Mouse (Mus musculus) heart, embryonic 16.5 days (tissue): ENCODE results near the gene Slc38a8. TPM values are rescaled to one million over a fixed set of nuclear protein-coding genes. Genes with fewer than 3 reads are reported as not detected.

Source experiments
- ATAC-seq: fragments of 200-750 bp; cut with Nextera tagmentation; replicated peaks from 2 replicates; pipeline ENCODE4 v1.8.0; 2017; ENCODE audit warnings: moderate number of reproducible peaks; ENCODE audit not compliant: insufficient read depth, low FRiP score; ENCODE audit errors: extremely low read depth
- H3K27ac ChIP-seq: fragments of 300-500 bp; sonication (generic); 2 replicates; pipeline ENCODE4 v1.5.1; 2014; ENCODE audit warnings: mild to moderate bottlenecking, low read length, control low read depth, moderate library complexity
- H3K27me3 ChIP-seq: fragments of 300-500 bp; sonication (generic); 2 replicates; pipeline ENCODE4 v1.6.1; 2014; ENCODE audit warnings: low read length, mixed read lengths; ENCODE audit not compliant: control insufficient read depth, insufficient read depth
- H3K36me3 ChIP-seq: fragments of 300-500 bp; sonication (generic); 2 replicates; pipeline ENCODE4 v1.6.1; 2014; ENCODE audit not compliant: control insufficient read depth, insufficient read depth
- H3K4me1 ChIP-seq: fragments of 300-500 bp; sonication (generic); 2 replicates; pipeline ENCODE4 v1.6.1; 2014; ENCODE audit warnings: low read length, mixed read lengths; ENCODE audit not compliant: control insufficient read depth, insufficient read depth
- H3K4me2 ChIP-seq: fragments of 300-500 bp; sonication (generic); 2 replicates; pipeline ENCODE4 v1.6.1; 2014; ENCODE audit warnings: low read depth, mild to moderate bottlenecking, control low read depth, low read length
- H3K4me3 ChIP-seq: fragments of 300-500 bp; sonication (generic); 2 replicates; pipeline ENCODE4 v1.5.1; 2014; ENCODE audit warnings: mild to moderate bottlenecking, control low read depth, low read length
- H3K9ac ChIP-seq: fragments of 300-500 bp; sonication (generic); 2 replicates; pipeline ENCODE4 v1.6.1; 2014; ENCODE audit warnings: low read length, control low read depth
- H3K9me3 ChIP-seq: fragments of 300-500 bp; sonication (generic); replicated peaks from 2 replicates; pipeline ENCODE4 v1.6.1; 2016; ENCODE audit warnings: low read length; ENCODE audit not compliant: control insufficient read depth
- WGBS: fragments of 180-500 bp; shearing (Covaris S2); extraction: QIAGEN DNeasy Blood & Tissue Kit; methylation state at CpG from one replicate; pipeline ENCODE4 v1.1.7; 2014; 5-methylcytosine and 5-hydroxymethylcytosine counted together
- polyA plus RNA-seq: library from polyadenylated mRNA; unstranded; fragments of >200 nt; fragmentation: Nextera tagmentation; extraction: Ambion mirVana; gene quantifications from 2 replicates; pipeline ENCODE4 v1.2.1, GENCODE M21; 2015

Gene Slc38a8
- polyA plus RNA-seq, 1 experiment from 2014 or later, result not detected

- peak; percentile 20; the same call in 1 of the 2 replicates for ATAC-seq
- WGBS, result 4% methylated on average over 18 of the region's 18 CpGs
These were observed 35.4 kb downstream of the Slc38a8 start for GRCm38 (mm10) chr8:119466105-119466504.

DNA sequence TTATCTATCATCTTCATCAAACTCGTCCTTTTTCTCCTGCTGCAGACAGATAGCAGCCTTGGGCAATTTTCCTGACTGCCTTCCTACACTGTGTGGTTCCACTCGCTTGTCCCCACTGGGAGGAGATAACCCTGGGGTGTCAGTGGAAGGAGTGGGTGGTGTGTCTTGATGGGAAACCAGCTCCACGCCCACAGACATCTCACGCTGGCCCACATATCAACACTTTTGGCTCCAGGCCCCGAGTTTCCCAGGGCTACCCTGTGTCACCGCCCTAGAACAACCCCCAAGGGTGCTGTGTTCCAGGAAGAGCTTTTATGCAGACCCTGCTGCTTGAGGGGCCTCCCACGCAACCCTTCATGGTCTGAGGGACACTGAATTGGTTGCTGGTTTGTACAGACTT lies 37.8 kb downstream of the Slc38a8 start:
- H3K27me3 ChIP-seq, result peaks cover 6% of the 10 kb centered on the region; the same call in 1 of the 2 replicates
- WGBS, result 42% methylated on average over 7 of the region's 7 CpGs
- ATAC-seq, result no peak
- H3K9ac ChIP-seq, result no peak overlapping the region
- H3K4me3 ChIP-seq, result no peak overlapping the region
- no peak overlapping the region for H3K27ac ChIP-seq
- H3K36me3 ChIP-seq, result no peaks in the 10 kb centered on the region
- H3K4me2 ChIP-seq, result no peak overlapping the region
- H3K4me1 ChIP-seq, result peaks cover 14% of the 10 kb centered on the region
- H3K9me3 ChIP-seq, result no peaks in the 10 kb centered on the region

More at GRCm38 (mm10) chr8:119466105-119466504, 35.4 kb downstream of the Slc38a8 start:
- Histone ChIP-seq H3K4me1 (peaks cover 7% of the 10 kb centered on the region), H3K36me3 (no peaks in the 10 kb centered on the region), H3K9ac (no peak overlapping the region), H3K27ac (no peak overlapping the region), H3K9me3 (no peaks in the 10 kb centered on the region), H3K4me2 (peak overlapping the region; percentile 18; the same call in 1 of the 2 replicates), H3K4me3 (no peak overlapping the region), H3K27me3 (peaks cover 6% of the 10 kb centered on the region; the same call in 1 of the 2 replicates)

- Histone ChIP-seq H3K9ac (no peak overlapping the region), H3K4me2 (no peak overlapping the region), H3K27me3 (peaks cover 6% of the 10 kb centered on the region; the same call in 1 of the 2 replicates), H3K4me1 (peaks cover 13% of the 10 kb centered on the region), H3K36me3 (no peaks in the 10 kb centered on the region), H3K9me3 (no peaks in the 10 kb centered on the region), H3K4me3 (no peak overlapping the region), H3K27ac (no peak overlapping the region)
- ATAC-seq, result no peak
- 66% methylated on average over 9 of the region's 9 CpGs for WGBS
These were observed 40.1 kb downstream of the Slc38a8 start for GRCm38 (mm10) chr8:119461356-119461755.

GRCm38 (mm10) chr8:119459724-119460123 lies 41.8 kb downstream of the Slc38a8 start:
- Histone ChIP-seq H3K4me3 (no peak overlapping the region), H3K9ac (no peak overlapping the region), H3K4me1 (peaks cover 18% of the 10 kb centered on the region), H3K27me3 (no peaks in the 10 kb centered on the region), H3K4me2 (peak overlapping the region; percentile 50), H3K36me3 (no peaks in the 10 kb centered on the region), H3K9me3 (no peaks in the 10 kb centered on the region), H3K27ac (no peak overlapping the region)
- WGBS, result 24% methylated on average over 16 of the region's 16 CpGs
- no peak for ATAC-seq

GRCm38 (mm10) chr8:119456045-119456444 lies 45.5 kb downstream of the Slc38a8 start:
- Histone ChIP-seq H3K4me3 (no peak overlapping the region), H3K27ac (no peak overlapping the region), H3K27me3 (0 out of 2 replicates have a peak, but pooled peaks cover 3% of the 10 kb centered on the region), H3K4me1 (peaks cover 18% of the 10 kb centered on the region), H3K36me3 (no peaks in the 10 kb centered on the region), H3K9me3 (no peaks in the 10 kb centered on the region), H3K4me2 (no peak overlapping the region), H3K9ac (no peak overlapping the region)
- 71% methylated on average over 5 of the region's 5 CpGs for WGBS
- ATAC-seq, result no peak

- Histone ChIP-seq H3K9me3 (no peaks in the 10 kb centered on the region), H3K4me2 (no peak overlapping the region), H3K4me1 (peaks cover 10% of the 10 kb centered on the region), H3K36me3 (no peaks in the 10 kb centered on the region), H3K27ac (no peak overlapping the region), H3K4me3 (no peak overlapping the region), H3K27me3 (peaks cover 26% of the 10 kb centered on the region), H3K9ac (no peak overlapping the region)
- ATAC-seq, result no peak
- WGBS, result 81% methylated on average over 5 of the region's 5 CpGs
These were observed 48.6 kb downstream of the Slc38a8 start for GRCm38 (mm10) chr8:119452919-119453318.

DNA sequence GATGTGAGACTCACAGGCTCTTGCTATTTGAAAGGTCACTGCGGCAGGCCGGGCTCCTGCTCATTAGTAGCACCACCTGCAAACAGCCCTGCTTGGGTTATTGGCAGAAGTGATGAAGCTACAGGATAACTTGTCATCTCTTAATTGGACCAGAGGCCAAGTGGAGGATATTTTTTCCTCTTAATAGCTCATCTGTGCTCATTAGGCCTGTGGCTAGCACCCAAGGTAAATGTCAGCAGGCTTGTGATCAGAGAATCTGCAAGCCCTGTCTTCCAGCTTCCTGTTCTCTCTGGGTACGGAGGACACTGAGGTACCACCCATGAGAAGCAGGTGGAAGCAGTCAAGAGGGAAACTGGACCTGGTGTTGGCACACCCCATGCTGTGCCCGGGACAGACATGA lies 50.4 kb downstream of the Slc38a8 start:
- Histone ChIP-seq H3K27ac (no peak overlapping the region), H3K9me3 (no peaks in the 10 kb centered on the region), H3K27me3 (peaks cover 36% of the 10 kb centered on the region), H3K36me3 (no peaks in the 10 kb centered on the region), H3K4me3 (no peak overlapping the region), H3K4me1 (peaks cover 10% of the 10 kb centered on the region), H3K9ac (no peak overlapping the region), H3K4me2 (no peak overlapping the region)
- WGBS, result 89% methylated on average over 4 of the region's 4 CpGs
- ATAC-seq, result no peak

GRCm38 (mm10) chr8:119449627-119450026 lies 51.9 kb downstream of the Slc38a8 start:
- peaks cover 47% of the 10 kb centered on the region for H3K27me3 ChIP-seq
- H3K4me1 ChIP-seq, result peaks cover 2% of the 10 kb centered on the region; the same call in 1 of the 2 replicates
- WGBS, result 69% methylated on average over 12 of the region's 12 CpGs
- no peak for ATAC-seq
- no peak overlapping the region for H3K4me3 ChIP-seq
- no peaks in the 10 kb centered on the region for H3K9me3 ChIP-seq
- H3K36me3 ChIP-seq, result no peaks in the 10 kb centered on the region
- no peak overlapping the region for H3K9ac ChIP-seq
- H3K4me2 ChIP-seq, result no peak overlapping the region
- H3K27ac ChIP-seq, result no peak overlapping the region

DNA sequence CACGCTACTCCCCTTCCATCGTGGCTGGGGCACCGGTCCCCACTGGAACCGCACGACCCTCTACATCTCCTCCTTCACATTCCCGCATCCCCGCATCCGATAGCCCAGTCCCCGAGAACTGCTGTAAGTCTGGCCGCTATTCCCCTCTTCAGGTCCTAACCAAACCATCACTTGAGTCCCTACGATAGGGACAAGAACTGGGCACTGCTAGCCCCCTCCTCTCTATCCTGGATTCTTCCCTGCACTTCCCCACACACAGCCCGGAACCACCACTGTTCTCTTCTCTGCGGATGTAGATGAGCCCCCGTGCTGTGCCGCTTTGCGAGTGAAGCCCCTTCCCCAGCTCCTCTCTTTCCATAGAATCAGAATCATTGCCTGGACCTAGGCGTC lies 53.7 kb downstream of the Slc38a8 start:
- peaks cover 47% of the 10 kb centered on the region for H3K27me3 ChIP-seq
- no peak overlapping the region for H3K4me3 ChIP-seq
- ATAC-seq, result no peak
- H3K4me2 ChIP-seq, result no peak overlapping the region
- no peak overlapping the region for H3K27ac ChIP-seq
- H3K4me1 ChIP-seq, result peaks cover 2% of the 10 kb centered on the region; the same call in 1 of the 2 replicates
- no peaks in the 10 kb centered on the region for H3K9me3 ChIP-seq
- no peak overlapping the region for H3K9ac ChIP-seq
- 7% methylated on average over 17 of the region's 17 CpGs for WGBS
- H3K36me3 ChIP-seq, result no peaks in the 10 kb centered on the region
